Mouse (Mus musculus) hindbrain, embryonic 14.5 days (tissue): ENCODE measurements around the gene Zfp934. TPM values are rescaled to one million over a fixed set of nuclear protein-coding genes. Genes with fewer than 3 reads are reported as not detected.
"Not testable (repeated sequence)": the region's sequence is repeated elsewhere in the genome, so short reads cannot be mapped to it uniquely, and the experiment has no call there.

Experiments
- ATAC-seq: fragments of 200-750 bp; cut with Nextera tagmentation; 2 replicates; pipeline ENCODE4 v1.8.0; 2017; ENCODE audit warnings: moderate number of reproducible peaks, mild to moderate bottlenecking, moderate TSS enrichment, moderate library complexity; ENCODE audit not compliant: low FRiP score
- DNase-seq: peaks from one replicate; pipeline ENCODE4 v3.0.0-alpha.2; 2015; ENCODE audit warnings: low spot score
- H3K27ac ChIP-seq: fragments of 300-500 bp; sonication (generic); 2 replicates; pipeline ENCODE4 v1.5.1; 2014; ENCODE audit warnings: mild to moderate bottlenecking, moderate library complexity
- H3K27me3 ChIP-seq: fragments of 300-500 bp; sonication (generic); 2 replicates; pipeline ENCODE4 v1.6.1; 2014; ENCODE audit warnings: mild to moderate bottlenecking, low read length, mixed read lengths; ENCODE audit not compliant: control insufficient read depth, insufficient read depth
- H3K36me3 ChIP-seq: fragments of 300-500 bp; sonication (generic); replicated peaks from 2 replicates; pipeline ENCODE4 v1.6.1; 2014; ENCODE audit not compliant: control insufficient read depth, insufficient read depth
- H3K4me1 ChIP-seq: fragments of 300-500 bp; sonication (generic); replicated peaks from 2 replicates; pipeline ENCODE4 v1.6.1; 2014; ENCODE audit warnings: antibody characterized with exemption, low read length, mixed read lengths; ENCODE audit not compliant: control insufficient read depth, insufficient read depth
- H3K4me2 ChIP-seq: fragments of 300-500 bp; sonication (generic); replicated peaks from 2 replicates; pipeline ENCODE4 v1.6.1; 2014; ENCODE audit warnings: mild to moderate bottlenecking, moderate library complexity
- H3K4me3 ChIP-seq: fragments of 300-500 bp; sonication (generic); replicated peaks from 2 replicates; pipeline ENCODE4 v1.5.1; 2014; ENCODE audit warnings: mild to moderate bottlenecking, low read length
- H3K9ac ChIP-seq: fragments of 300-500 bp; sonication (generic); 2 replicates; pipeline ENCODE4 v1.6.1; 2014
- H3K9me3 ChIP-seq: fragments of 300-500 bp; sonication (generic); 2 replicates; pipeline ENCODE4 v1.6.1; 2016; ENCODE audit warnings: low read length; ENCODE audit not compliant: control insufficient read depth
- WGBS: fragments of 180-500 bp; shearing (Covaris S2); extraction: QIAGEN DNeasy Blood & Tissue Kit; methylation state at CpG from one replicate; pipeline ENCODE4 v1.1.7; 2014; 5-methylcytosine and 5-hydroxymethylcytosine counted together
- polyA plus RNA-seq: library from polyadenylated mRNA; unstranded; fragments of >200 nt; fragmentation: Nextera tagmentation; extraction: Ambion mirVana; gene quantifications from 2 replicates; pipeline ENCODE4 v1.2.1, GENCODE M21; 2014

Gene Zfp934
- 10.1 and 11.2 TPM in 2 replicates for polyA plus RNA-seq

GRCm38 (mm10) chr13:62571099-62571498, at the start of gene Zfp934:
Gene Zfp934, minus strand, starts transcription at chr13:62571199.
- H3K36me3 ChIP-seq, H3K4me2 ChIP-seq, H3K4me3 ChIP-seq, H3K4me1 ChIP-seq, H3K9me3 ChIP-seq, H3K27ac ChIP-seq, H3K27me3 ChIP-seq, H3K9ac ChIP-seq, DNase-seq, ATAC-seq: not testable (repeated sequence)
- WGBS = 97% methylated on average over 3 of the region's 6 CpGs

GRCm38 (mm10) chr13:62617449-62617848, 46.5 kb upstream of the Zfp934 start:
- 100% methylated on average over 4 of the region's 4 CpGs for WGBS
- not testable (repeated sequence) for ATAC-seq, H3K36me3 ChIP-seq, H3K9ac ChIP-seq, H3K27ac ChIP-seq, H3K4me2 ChIP-seq, H3K27me3 ChIP-seq, H3K4me1 ChIP-seq, H3K4me3 ChIP-seq, DNase-seq
- peaks cover 22% of the 10 kb centered on the region for H3K9me3 ChIP-seq

GRCm38 (mm10) chr13:62561696-62562095, 9.3 kb downstream of the Zfp934 start:
- H3K9me3 ChIP-seq, DNase-seq, ATAC-seq, H3K36me3 ChIP-seq, H3K4me3 ChIP-seq, H3K27ac ChIP-seq, H3K4me1 ChIP-seq, H3K9ac ChIP-seq, H3K27me3 ChIP-seq, H3K4me2 ChIP-seq: not testable (repeated sequence)
- WGBS = 25% methylated on average over 1 of the region's 1 CpGs

- H3K4me2 ChIP-seq = peak within 1 kb of the TSS; percentile 50
- peak within 1 kb of the TSS; percentile 37 for H3K4me3 ChIP-seq
- not testable (repeated sequence) for H3K27me3 ChIP-seq, H3K36me3 ChIP-seq, H3K27ac ChIP-seq, H3K4me1 ChIP-seq
- peak within 1 kb of the TSS; percentile 64 for H3K9ac ChIP-seq
- DNase-seq (peak; percentile 28), ATAC-seq (0 out of 2 replicates have a peak, but pooled peaks have one; percentile 59)
- H3K9me3 ChIP-seq = peaks cover 14% of the 10 kb centered on the region
- 3% methylated on average over 25 of the region's 27 CpGs for WGBS
These were observed 12.5 kb downstream of the Zfp934 start, which contains the start of gene Zfp935 for GRCm38 (mm10) chr13:62558189-62559110. Gene Zfp935, minus strand, starts transcription at chr13:62558511.

DNA sequence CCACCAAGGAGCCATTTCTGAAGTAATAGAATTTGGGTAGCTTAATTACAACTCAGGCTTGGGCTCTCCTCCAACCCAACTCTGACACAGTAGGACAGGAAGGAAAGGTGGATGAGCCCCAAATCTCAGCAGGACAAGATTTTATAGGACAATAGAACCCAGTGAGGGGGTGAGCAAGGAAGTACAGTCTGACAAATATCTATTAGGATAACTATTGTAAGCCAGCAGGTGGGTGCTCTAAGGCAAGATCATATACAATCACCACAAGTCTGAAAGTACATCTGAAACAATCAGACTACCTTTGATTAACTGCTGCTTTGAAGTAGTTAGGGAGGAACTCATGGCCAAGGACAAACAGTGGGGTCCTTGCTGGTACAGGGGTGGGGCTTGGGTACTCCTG, 40.9 kb downstream of the Zfp934 start:
- H3K36me3 ChIP-seq, H3K9me3 ChIP-seq, DNase-seq, H3K27ac ChIP-seq, H3K9ac ChIP-seq, H3K4me3 ChIP-seq, H3K4me1 ChIP-seq, H3K27me3 ChIP-seq, ATAC-seq, H3K4me2 ChIP-seq: not testable (repeated sequence)

DNA sequence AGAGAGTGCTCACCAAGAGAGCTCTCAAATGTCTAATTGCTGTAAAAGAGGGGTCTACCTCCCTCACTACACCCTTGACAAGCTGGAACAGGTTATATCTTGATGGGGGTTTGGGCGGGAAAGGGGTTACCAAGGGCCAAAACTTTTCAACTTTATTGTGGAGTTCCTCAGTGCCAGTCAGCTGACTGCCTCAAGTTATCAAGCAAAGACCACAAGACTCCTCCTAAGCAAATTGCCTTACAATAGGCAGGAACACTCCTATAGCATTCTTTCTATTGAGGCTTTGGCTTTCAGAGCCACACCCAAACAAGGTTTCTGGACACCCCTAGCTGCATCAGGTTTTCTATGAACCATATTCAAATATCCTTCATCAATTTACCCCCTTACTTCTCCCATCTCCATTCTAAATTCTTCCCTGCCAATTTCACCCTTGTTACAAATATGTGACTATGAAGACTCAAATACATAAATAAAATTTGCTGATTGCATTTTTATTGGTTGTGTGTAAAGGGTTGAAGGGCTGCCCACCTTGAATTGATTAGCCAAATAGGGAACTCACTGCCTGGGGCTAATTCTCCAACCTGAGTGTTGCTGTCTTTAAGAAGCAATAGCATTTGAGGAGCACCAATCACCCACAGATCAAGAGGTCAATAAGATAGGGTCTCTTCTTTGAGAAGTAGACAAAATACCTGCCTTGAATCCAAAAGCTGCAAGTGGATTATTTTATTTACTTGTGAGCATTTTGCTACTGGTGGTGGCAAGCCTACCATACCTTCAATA, 60.2 kb downstream of the Zfp934 start:
- not testable (repeated sequence) for H3K27ac ChIP-seq, ATAC-seq, H3K27me3 ChIP-seq, H3K4me3 ChIP-seq, H3K9ac ChIP-seq, DNase-seq, H3K36me3 ChIP-seq, H3K4me1 ChIP-seq, H3K4me2 ChIP-seq
- peaks cover 14% of the 10 kb centered on the region; the same call in 1 of the 2 replicates for H3K9me3 ChIP-seq
- 89% methylated on average over 1 of the region's 1 CpGs for WGBS

DNA sequence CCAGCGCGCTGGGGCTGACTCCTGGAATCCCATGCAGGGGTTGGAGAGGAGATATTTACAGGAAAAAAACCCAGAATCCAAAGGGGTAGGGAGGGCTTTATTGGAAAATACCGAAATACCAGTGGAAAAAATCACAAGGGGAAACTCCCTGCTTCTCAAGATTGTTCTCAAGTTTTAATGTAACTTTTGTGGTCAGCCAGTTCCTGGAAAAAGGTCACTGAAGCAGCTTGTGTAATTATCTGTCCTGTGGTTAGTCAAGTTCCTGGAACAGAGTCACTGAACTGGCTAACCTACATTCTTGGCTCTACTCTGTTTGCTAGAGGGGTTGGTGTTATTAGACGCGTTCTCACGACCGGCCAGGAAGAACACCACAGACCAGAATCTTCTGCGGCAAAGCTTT, 98.3 kb downstream of the Zfp934 start:
- H3K9ac ChIP-seq, H3K4me3 ChIP-seq, H3K9me3 ChIP-seq, H3K27me3 ChIP-seq, ATAC-seq, H3K4me1 ChIP-seq, H3K27ac ChIP-seq, H3K36me3 ChIP-seq, DNase-seq, H3K4me2 ChIP-seq: not testable (repeated sequence)
- 92% methylated on average over 8 of the region's 8 CpGs for WGBS

GRCm38 (mm10) chr13:62469947-62470346, 101.1 kb downstream of the Zfp934 start:
- not testable (repeated sequence) for H3K9ac ChIP-seq, H3K9me3 ChIP-seq, H3K36me3 ChIP-seq, H3K27ac ChIP-seq, H3K4me2 ChIP-seq, H3K4me3 ChIP-seq, H3K4me1 ChIP-seq, ATAC-seq, H3K27me3 ChIP-seq
- DNase-seq = peak; percentile 38
